Mouse (Mus musculus): ENCODE results near the gene Tsg101. TPM values are rescaled to one million over a fixed set of nuclear protein-coding genes. Genes with fewer than 3 reads are reported as not detected.
"Not testable (repeated sequence)": the region's sequence is repeated elsewhere in the genome, so short reads cannot be mapped to it uniquely, and the experiment has no call there.

Gene Tsg101
- polyA plus RNA-seq, 1 experiment from 2014 or later, result 129 TPM

DNA sequence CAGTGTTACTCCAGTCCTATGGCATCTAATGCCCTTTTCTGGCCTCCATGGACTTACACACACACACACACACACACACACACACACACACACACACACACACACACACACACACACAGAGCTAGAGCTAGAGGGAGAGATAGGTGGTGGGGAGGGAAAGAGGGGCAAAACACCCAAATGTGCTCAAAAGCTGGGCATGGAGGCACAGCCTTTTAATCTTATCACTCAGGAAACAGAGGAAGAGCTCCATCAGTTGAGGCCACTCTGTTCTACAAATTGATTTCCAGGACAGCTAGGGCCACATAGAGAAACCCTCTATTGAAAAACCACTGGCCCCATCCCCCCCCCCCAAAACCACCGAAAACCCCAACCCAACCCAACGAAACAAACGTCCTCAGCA, 36.5 kb downstream of the Tsg101 start:
- Histone ChIP-seq H3K4me2 (no peak overlapping the region; the same call in 1 of the 2 replicates), H3K4me1 (replicated peaks; ENCODE audit: control insufficient read depth, insufficient read depth, low read length) (peaks cover 10% of the 10 kb centered on the region), H3K4me3 (ENCODE audit: low read depth, low read length) (no peak overlapping the region), H3K36me3 (ENCODE audit: control insufficient read depth, insufficient read depth, low read length) (peaks cover 2% of the 10 kb centered on the region; the same call in 1 of the 2 replicates), H3K27me3 (replicated peaks; ENCODE audit: control insufficient read depth, insufficient read depth, low read length) (no peaks in the 10 kb centered on the region), H3K27ac (ENCODE audit: low read depth, low read length) (peak overlapping the region; percentile 34), H3K9ac (ENCODE audit: low read depth, low read length) (no peak overlapping the region), H3K9me3 (ENCODE audit: control insufficient read depth, low read length) (no peaks in the 10 kb centered on the region)
- WGBS, result 67% methylated on average over 3 of the region's 3 CpGs
- DNase-seq (ENCODE audit: low spot score) (no peak), ATAC-seq (replicated peaks; ENCODE audit: low FRiP score) (peak; percentile 70)

DNA sequence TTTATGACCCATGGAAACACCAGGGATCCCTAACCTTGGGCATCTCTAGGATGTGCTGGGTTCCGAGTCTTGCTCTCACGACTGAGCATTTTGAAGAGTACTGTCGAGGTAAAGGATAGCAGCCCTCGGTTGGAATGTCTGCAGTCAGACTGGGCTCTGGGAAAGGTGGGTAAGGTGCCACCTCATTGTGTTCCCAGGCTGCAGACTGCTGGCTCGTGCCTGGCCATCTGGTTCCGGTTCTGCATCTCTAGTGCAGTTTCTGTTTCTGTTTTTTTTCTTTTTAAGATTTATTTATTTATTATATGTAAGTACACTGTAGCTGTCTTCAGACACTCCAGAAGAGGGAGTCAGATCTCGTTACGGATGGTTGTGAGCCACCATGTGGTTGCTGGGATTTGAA, 37.8 kb downstream of the Tsg101 start:
- not testable (repeated sequence) for H3K4me2 ChIP-seq; ATAC-seq (replicated peaks; ENCODE audit: low FRiP score); DNase-seq (ENCODE audit: low spot score); H3K9ac ChIP-seq (ENCODE audit: low read depth, low read length); H3K27ac ChIP-seq (ENCODE audit: low read depth, low read length); H3K4me3 ChIP-seq (ENCODE audit: low read depth, low read length); H3K27me3 ChIP-seq (replicated peaks; ENCODE audit: control insufficient read depth, insufficient read depth, low read length); H3K9me3 ChIP-seq (ENCODE audit: control insufficient read depth, low read length); H3K36me3 ChIP-seq (ENCODE audit: control insufficient read depth, insufficient read depth, low read length)
- peaks cover 14% of the 10 kb centered on the region for H3K4me1 ChIP-seq (replicated peaks; ENCODE audit: control insufficient read depth, insufficient read depth, low read length)
- 82% methylated on average over 6 of the region's 8 CpGs for WGBS

DNA sequence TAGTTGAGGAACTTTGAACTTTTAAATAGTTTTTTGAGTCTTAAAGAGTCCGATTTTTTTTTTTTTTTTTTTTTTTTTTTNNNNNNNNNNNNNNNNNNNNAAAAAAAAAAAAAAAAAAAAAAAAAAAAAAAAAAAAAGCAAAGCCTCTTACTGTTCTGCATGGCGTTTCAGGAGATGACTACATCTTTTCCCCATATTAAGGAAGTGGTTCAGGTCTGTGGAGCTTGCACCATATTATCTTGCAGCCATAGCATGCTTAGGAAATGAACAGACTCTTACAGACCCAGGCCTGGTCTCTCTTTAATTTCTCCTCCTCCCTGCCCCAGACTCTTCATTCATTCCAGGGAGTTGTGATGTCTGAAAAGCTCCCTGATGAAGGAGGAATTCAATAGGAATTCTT, 38.8 kb downstream of the Tsg101 start:
- ATAC-seq (replicated peaks; ENCODE audit: low FRiP score), result no peak
- DNase-seq (ENCODE audit: low spot score), result no peak

DNA sequence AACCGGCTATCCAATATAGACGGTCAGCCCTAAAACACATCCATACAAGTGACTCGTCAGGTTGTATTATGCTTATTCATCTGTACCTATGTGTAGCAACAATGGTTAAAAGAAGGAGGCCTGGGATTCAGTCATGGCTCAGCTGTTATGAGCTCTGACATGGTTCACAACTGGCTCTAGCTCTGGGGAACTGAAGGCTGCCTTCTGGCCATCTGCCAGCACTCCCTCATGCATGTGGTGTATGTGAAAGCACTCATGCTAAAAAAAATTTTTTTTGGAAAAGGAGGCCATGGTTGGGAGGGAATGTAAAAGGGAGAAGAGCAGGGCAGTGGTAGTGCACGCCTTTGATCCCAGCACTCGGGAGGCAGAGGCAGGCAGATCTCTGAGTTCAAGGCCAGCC, 39.9 kb downstream of the Tsg101 start:
- WGBS, result 91% methylated on average over 5 of the region's 5 CpGs
- H3K27ac ChIP-seq (ENCODE audit: low read depth, low read length), result no peak overlapping the region
- no peak overlapping the region for H3K4me2 ChIP-seq
- DNase-seq (ENCODE audit: low spot score), result no peak
- no peak for ATAC-seq (replicated peaks; ENCODE audit: low FRiP score)
- H3K9ac ChIP-seq (ENCODE audit: low read depth, low read length), result no peak overlapping the region
- no peaks in the 10 kb centered on the region for H3K9me3 ChIP-seq (ENCODE audit: control insufficient read depth, low read length)
- no peaks in the 10 kb centered on the region for H3K27me3 ChIP-seq (replicated peaks; ENCODE audit: control insufficient read depth, insufficient read depth, low read length)
- no peak overlapping the region for H3K4me3 ChIP-seq (ENCODE audit: low read depth, low read length)
- no peaks in the 10 kb centered on the region for H3K36me3 ChIP-seq (ENCODE audit: control insufficient read depth, insufficient read depth, low read length)
- peaks cover 14% of the 10 kb centered on the region for H3K4me1 ChIP-seq (replicated peaks; ENCODE audit: control insufficient read depth, insufficient read depth, low read length)

More for the DNA sequence above, 38.8 kb downstream of the Tsg101 start:
- H3K4me1 ChIP-seq (replicated peaks; ENCODE audit: control insufficient read depth, insufficient read depth, low read length), result peaks cover 14% of the 10 kb centered on the region
- WGBS, result 84% methylated on average over 2 of the region's 2 CpGs
- no peaks in the 10 kb centered on the region for H3K36me3 ChIP-seq (ENCODE audit: control insufficient read depth, insufficient read depth, low read length)
- H3K27me3 ChIP-seq (replicated peaks; ENCODE audit: control insufficient read depth, insufficient read depth, low read length), result no peaks in the 10 kb centered on the region
- H3K9ac ChIP-seq (ENCODE audit: low read depth, low read length), result no peak overlapping the region
- no peak overlapping the region for H3K27ac ChIP-seq (ENCODE audit: low read depth, low read length)
- H3K9me3 ChIP-seq (ENCODE audit: control insufficient read depth, low read length), result no peaks in the 10 kb centered on the region
- no peak overlapping the region for H3K4me3 ChIP-seq (ENCODE audit: low read depth, low read length)
- H3K4me2 ChIP-seq, result no peak overlapping the region

DNA sequence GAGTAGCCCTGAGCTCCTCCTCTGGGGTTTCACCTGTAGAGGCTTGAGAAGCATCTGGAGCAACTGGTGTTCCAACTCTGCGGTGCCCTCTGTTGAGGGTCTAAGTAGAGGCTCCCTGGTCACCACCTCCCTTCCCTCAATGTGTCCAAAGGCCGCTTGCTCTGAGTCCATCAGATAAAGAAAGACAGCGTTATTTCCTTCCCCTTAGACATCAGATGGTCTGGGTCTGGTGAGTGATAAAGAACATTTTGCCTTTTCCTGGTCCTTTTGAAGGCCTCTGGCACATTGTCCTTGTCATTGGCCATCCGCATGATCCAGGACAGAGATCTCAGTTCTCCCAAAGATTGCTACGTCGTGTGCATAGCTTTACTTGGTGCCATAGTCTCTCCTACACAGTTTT, 42.5 kb downstream of the Tsg101 start:
- Histone ChIP-seq H3K9me3 (ENCODE audit: control insufficient read depth, low read length) (no peaks in the 10 kb centered on the region), H3K9ac (ENCODE audit: low read depth, low read length) (no peak overlapping the region), H3K27me3 (replicated peaks; ENCODE audit: control insufficient read depth, insufficient read depth, low read length) (no peaks in the 10 kb centered on the region), H3K4me3 (ENCODE audit: low read depth, low read length) (no peak overlapping the region), H3K4me1 (replicated peaks; ENCODE audit: control insufficient read depth, insufficient read depth, low read length) (peaks cover 8% of the 10 kb centered on the region; the same call in 1 of the 2 replicates), H3K4me2 (no peak overlapping the region), H3K27ac (ENCODE audit: low read depth, low read length) (no peak overlapping the region), H3K36me3 (ENCODE audit: control insufficient read depth, insufficient read depth, low read length) (no peaks in the 10 kb centered on the region)
- ATAC-seq (replicated peaks; ENCODE audit: low FRiP score) (no peak; the same call in 1 of the 2 replicates), DNase-seq (ENCODE audit: low spot score) (no peak)
- 43% methylated on average over 6 of the region's 6 CpGs for WGBS

DNA sequence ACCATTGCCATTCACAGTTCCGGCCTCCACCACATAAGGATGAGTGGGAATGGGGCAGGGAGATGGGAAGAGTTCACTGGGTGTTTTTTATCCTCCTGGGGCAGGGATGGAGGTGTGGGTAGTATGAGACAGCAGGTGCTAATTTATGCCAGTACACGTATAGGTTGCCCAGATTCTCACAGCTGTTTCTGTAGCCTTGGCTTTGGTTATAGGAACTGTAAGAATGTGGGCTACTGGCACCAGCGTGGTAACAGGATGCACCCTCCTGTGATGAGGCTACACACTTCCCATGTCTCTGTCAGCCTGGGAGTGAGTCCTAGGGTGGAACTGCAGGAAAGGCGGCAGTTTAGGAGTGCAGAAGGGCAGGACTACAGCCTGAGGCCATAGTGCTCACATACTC, 42.9 kb downstream of the Tsg101 start:
- 61% methylated on average over 4 of the region's 4 CpGs for WGBS
- H3K4me2 ChIP-seq, result no peak overlapping the region
- peaks cover 8% of the 10 kb centered on the region; the same call in 1 of the 2 replicates for H3K4me1 ChIP-seq (replicated peaks; ENCODE audit: control insufficient read depth, insufficient read depth, low read length)
- H3K27me3 ChIP-seq (replicated peaks; ENCODE audit: control insufficient read depth, insufficient read depth, low read length), result no peaks in the 10 kb centered on the region
- no peaks in the 10 kb centered on the region for H3K9me3 ChIP-seq (ENCODE audit: control insufficient read depth, low read length)
- no peak overlapping the region for H3K4me3 ChIP-seq (ENCODE audit: low read depth, low read length)
- no peak overlapping the region for H3K27ac ChIP-seq (ENCODE audit: low read depth, low read length)
- ATAC-seq (replicated peaks; ENCODE audit: low FRiP score) (no peak), DNase-seq (ENCODE audit: low spot score) (no peak)
- no peaks in the 10 kb centered on the region for H3K36me3 ChIP-seq (ENCODE audit: control insufficient read depth, insufficient read depth, low read length)
- H3K9ac ChIP-seq (ENCODE audit: low read depth, low read length), result no peak overlapping the region

DNA sequence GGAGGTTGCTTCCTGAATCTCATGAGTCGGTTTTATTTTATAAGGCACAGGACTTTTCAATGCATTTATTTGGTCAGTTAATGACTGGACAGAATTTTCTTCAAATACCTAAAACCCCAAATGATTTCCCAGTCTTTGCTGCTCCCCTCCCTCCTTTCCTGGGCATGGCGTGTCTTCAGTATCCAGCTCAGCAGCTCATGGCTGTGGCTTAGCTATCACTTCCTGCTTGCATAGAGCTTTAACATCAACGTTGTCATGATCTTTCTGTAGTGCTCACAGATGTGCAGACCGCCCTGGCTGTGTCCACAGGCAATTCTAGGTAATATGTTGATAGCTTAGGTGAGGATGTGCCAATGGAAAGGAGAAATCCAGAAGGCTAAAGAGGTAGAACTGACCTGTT, 47.8 kb downstream of the Tsg101 start:
- H3K9ac ChIP-seq (ENCODE audit: low read depth, low read length), result no peak overlapping the region
- no peak for DNase-seq (ENCODE audit: low spot score)
- ATAC-seq (replicated peaks; ENCODE audit: low FRiP score), result 0 out of 2 replicates have a peak, but pooled peaks have one; percentile 23

DNA sequence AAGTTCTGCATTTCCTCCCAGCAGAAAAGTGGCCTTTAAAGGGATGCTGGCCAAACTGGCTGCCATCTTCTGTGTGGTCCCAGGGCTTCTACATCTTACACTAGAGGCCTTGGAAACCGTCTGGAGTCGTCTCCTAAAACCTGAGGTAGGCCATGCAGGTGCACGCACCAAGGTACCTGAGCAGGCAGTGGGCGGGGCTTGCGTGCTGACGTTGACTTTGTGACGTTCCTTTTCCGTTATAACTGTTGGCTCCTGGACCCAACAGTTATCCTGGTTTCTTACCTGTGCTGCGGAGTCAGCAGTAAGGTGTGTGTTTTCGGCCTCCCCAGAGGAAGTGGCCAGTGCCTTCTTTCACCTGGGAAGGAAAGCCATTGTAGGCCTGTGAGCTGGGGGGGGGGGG, 58.8 kb downstream of the Tsg101 start, which contains the start of gene Ldhc:
Gene Ldhc (plus strand): TSS at position 208 of the 400 bp plus-strand sequence.
- no peak for DNase-seq (ENCODE audit: low spot score)
- no peaks in the 10 kb centered on the region for H3K27me3 ChIP-seq (replicated peaks; ENCODE audit: control insufficient read depth, insufficient read depth, low read length)
- H3K9me3 ChIP-seq (ENCODE audit: control insufficient read depth, low read length), result no peaks in the 10 kb centered on the region
- no peak for ATAC-seq (replicated peaks; ENCODE audit: low FRiP score)
- H3K27ac ChIP-seq (ENCODE audit: low read depth, low read length), result no peak within 1 kb of the TSS
- H3K9ac ChIP-seq (ENCODE audit: low read depth, low read length), result no peak within 1 kb of the TSS
- H3K4me1 ChIP-seq (replicated peaks; ENCODE audit: control insufficient read depth, insufficient read depth, low read length), result no peaks in the 10 kb centered on the region
- no peak within 1 kb of the TSS for H3K4me3 ChIP-seq (ENCODE audit: low read depth, low read length)
- H3K36me3 ChIP-seq (ENCODE audit: control insufficient read depth, insufficient read depth, low read length), result no peaks in the 10 kb centered on the region
- H3K4me2 ChIP-seq, result no peak within 1 kb of the TSS
- WGBS, result 45% methylated on average over 10 of the region's 10 CpGs

More for the DNA sequence above, 47.8 kb downstream of the Tsg101 start:
- Histone ChIP-seq H3K4me3 (ENCODE audit: low read depth, low read length) (no peak overlapping the region), H3K9me3 (ENCODE audit: control insufficient read depth, low read length) (no peaks in the 10 kb centered on the region), H3K27me3 (replicated peaks; ENCODE audit: control insufficient read depth, insufficient read depth, low read length) (no peaks in the 10 kb centered on the region), H3K36me3 (ENCODE audit: control insufficient read depth, insufficient read depth, low read length) (no peaks in the 10 kb centered on the region), H3K4me1 (replicated peaks; ENCODE audit: control insufficient read depth, insufficient read depth, low read length) (peaks cover 5% of the 10 kb centered on the region; the same call in 1 of the 2 replicates), H3K27ac (ENCODE audit: low read depth, low read length) (no peak overlapping the region), H3K4me2 (no peak overlapping the region)
- WGBS, result 46% methylated on average over 4 of the region's 4 CpGs

DNA sequence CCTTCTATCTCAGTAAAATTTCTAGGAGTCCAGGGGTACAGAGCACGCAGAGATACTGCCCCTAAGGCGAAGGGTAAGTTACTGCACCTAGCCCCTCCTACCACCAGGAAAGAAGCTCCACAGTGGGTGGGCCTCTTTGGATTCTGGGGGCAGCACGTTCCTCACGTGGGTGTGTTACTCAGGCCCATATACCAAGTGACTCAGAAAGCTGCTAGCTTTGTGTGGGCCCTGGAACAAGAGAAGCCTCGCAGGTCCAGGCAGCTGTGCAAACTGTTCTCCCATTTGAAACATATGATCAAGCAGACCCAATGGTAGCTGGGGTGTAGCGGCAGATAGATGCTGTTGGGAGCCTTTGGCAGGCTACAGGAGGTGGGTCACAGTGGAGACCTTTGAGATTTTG, 60.7 kb downstream of the Tsg101 start:
- Histone ChIP-seq H3K4me3 (ENCODE audit: low read depth, low read length) (no peak overlapping the region), H3K4me2 (no peak overlapping the region), H3K9me3 (ENCODE audit: control insufficient read depth, low read length) (no peaks in the 10 kb centered on the region), H3K4me1 (replicated peaks; ENCODE audit: control insufficient read depth, insufficient read depth, low read length) (no peaks in the 10 kb centered on the region), H3K27me3 (replicated peaks; ENCODE audit: control insufficient read depth, insufficient read depth, low read length) (no peaks in the 10 kb centered on the region), H3K27ac (ENCODE audit: low read depth, low read length) (no peak overlapping the region), H3K9ac (ENCODE audit: low read depth, low read length) (no peak overlapping the region), H3K36me3 (ENCODE audit: control insufficient read depth, insufficient read depth, low read length) (peaks cover 8% of the 10 kb centered on the region)
- no peak for ATAC-seq (replicated peaks; ENCODE audit: low FRiP score)
- WGBS, result 63% methylated on average over 6 of the region's 6 CpGs
- no peak for DNase-seq (ENCODE audit: low spot score)
